Comparison of ENCODE assay signal across 7 mouse cellular contexts in the genomic region with DNA sequence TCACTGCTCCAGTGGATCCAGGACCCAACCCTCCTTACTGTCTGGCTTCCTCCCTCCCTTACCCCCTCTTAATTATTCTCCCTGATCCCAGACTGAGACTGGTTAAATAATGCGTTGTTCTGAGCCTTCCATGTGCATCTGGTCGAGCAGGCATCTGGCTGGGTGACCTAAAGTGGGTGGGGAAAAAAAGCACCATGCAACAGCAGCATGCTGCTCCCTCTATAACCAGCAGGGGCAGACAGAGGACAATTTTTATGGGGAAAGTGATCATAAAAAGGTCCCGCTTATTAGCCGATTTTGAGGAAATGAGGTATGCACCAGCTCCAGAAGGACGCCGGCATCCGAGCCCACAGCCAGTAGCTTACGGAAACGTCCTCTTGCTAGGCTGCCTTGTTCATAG. TPM values are rescaled to one million over a fixed set of nuclear protein-coding genes. Genes with fewer than 3 reads are reported as not detected.
A peak's percentile ranks its signal among the peaks of the same experiment; 100 is the strongest.
DNase-seq lines count a peak whose midpoint lies in the region; ATAC-seq lines count a peak whose summit lies in the region.

No protein-coding gene starts in this region.

- no peak overlapping the region; the same call in 1 of the 2 replicates for H3K9ac ChIP-seq in hindbrain, embryonic 16.5 days (ENCODE audit: low read depth, low read length)

- H3K9me3 ChIP-seq in hindbrain, embryonic 16.5 days (ENCODE audit: control insufficient read depth, low read length): no peaks in the 10 kb centered on the region

- peak; percentile 76 for ATAC-seq in hindbrain, embryonic 16.5 days

- no peak overlapping the region for H3K27ac ChIP-seq in hindbrain, embryonic 16.5 days (ENCODE audit: low read depth, low read length)

- H3K36me3 ChIP-seq in hindbrain, embryonic 16.5 days (ENCODE audit: control insufficient read depth, insufficient read depth, low read length): no peaks in the 10 kb centered on the region

- H3K4me1 ChIP-seq in hindbrain, embryonic 16.5 days (ENCODE audit: control insufficient read depth, insufficient read depth, low read depth, low read length): 0 out of 2 replicates have a peak, but pooled peaks cover 2% of the 10 kb centered on the region

- DNase-seq in T-cell, adult 2 months (ENCODE audit: low spot score): peak; percentile 25
- peak; percentile 70 to 78 for DNase-seq in cerebellum, postnatal 14 days
- peak; percentile 25 to 47 for DNase-seq in gastrocnemius, adult 8-10 months (ENCODE audit: low spot score in 2 of 2)
- peak; percentile 42 to 46 for DNase-seq in left cerebral cortex, adult 18-20 months (ENCODE audit: low spot score in 2 of 2)
- peak; percentile 76 for DNase-seq in mesoderm, embryonic 11.5 days (ENCODE audit: low read depth, low spot score)
- peak; percentile 31 for DNase-seq in right cerebral cortex, postnatal 14 days

- H3K4me2 ChIP-seq in hindbrain, embryonic 16.5 days (ENCODE audit: low read length): peak overlapping the region; percentile 39

- H3K27me3 ChIP-seq in hindbrain, embryonic 16.5 days (replicated peaks; ENCODE audit: control insufficient read depth, insufficient read depth, low read length): no peaks in the 10 kb centered on the region

- H3K4me3 ChIP-seq in hindbrain, embryonic 16.5 days (ENCODE audit: low read length): no peak overlapping the region

- WGBS in hindbrain, embryonic 16.5 days: 6% methylated on average over 9 of the region's 9 CpGs

RNA-seq across cellular contexts. Expression of a gene that starts 24.0 kb away (rescaled TPM):
- total RNA-seq in gastrocnemius, adult 8-10 months (2022): under 1 TPM; 0.36 to 0.81 (median 0.55) TPM
- 0.40 and 0.41 TPM in 2 replicates for polyA plus RNA-seq in hindbrain, embryonic 16.5 days (2015; fragmentation: Nextera tagmentation; extraction: Ambion mirVana)
- 1 to 10 TPM; 2.9 to 3.2 TPM for total RNA-seq in left cerebral cortex, adult 18-20 months (2021)

RNA-seq across cellular contexts. Expression of a gene that starts 35.9 kb away (rescaled TPM):
- 10 to 100 TPM in 3 of 4 experiments, 1 to 10 TPM in 1; 9.5 to 16.0 (median 13.4) TPM for total RNA-seq in gastrocnemius, adult 8-10 months (2022)
- polyA plus RNA-seq in hindbrain, embryonic 16.5 days (2015; fragmentation: Nextera tagmentation; extraction: Ambion mirVana): 35.8 TPM in 2 replicates
- 10 to 100 TPM; 50.8 to 54.9 TPM for total RNA-seq in left cerebral cortex, adult 18-20 months (2021)

RNA-seq across cellular contexts. Expression of a gene that starts 56.5 kb away (rescaled TPM):
- 10 to 100 TPM; 13.3 to 16.1 (median 15.7) TPM for total RNA-seq in gastrocnemius, adult 8-10 months (2022)
- 341 and 401 TPM in 2 replicates for polyA plus RNA-seq in hindbrain, embryonic 16.5 days (2015; fragmentation: Nextera tagmentation; extraction: Ambion mirVana)
- 100 to 1,000 TPM; 195 to 215 TPM for total RNA-seq in left cerebral cortex, adult 18-20 months (2021)

Comparison
In these comparisons a context has a peak if more than half of its experiments do, and no peak if none do; other contexts are left out.
1. DNase-seq: peak in every context shown above with its lines; median percentile 76 in mesoderm, embryonic 11.5 days; 74 in cerebellum, postnatal 14 days; 44 in left cerebral cortex, adult 18-20 months; 36 in gastrocnemius, adult 8-10 months; 31 in right cerebral cortex, postnatal 14 days; 25 in T-cell, adult 2 months.
2. RNA of a gene that starts 56.5 kb away (total RNA-seq): 195 to 215 TPM in left cerebral cortex, adult 18-20 months; 13.3 to 16.1 TPM in gastrocnemius, adult 8-10 months; every median in the first group is over 10 times any median in the second.